ENCODE assay signal across 12 mouse cellular contexts in genomic region chr1:128372143-128372860, GRCm38 (mm10). TPM values are rescaled to one million over a fixed set of nuclear protein-coding genes. Genes with fewer than 3 reads are reported as not detected.
DNase-seq lines count a peak whose midpoint lies in the region; ATAC-seq and TF ChIP-seq lines count a peak whose summit lies in the region.
"Had no signal": no experiment of that assay in that cellular context is flagged by ENCODE, and none has a peak within 500 bp of the region (broad histone marks: within the 10 kb centered on the region; RNA-seq: fewer than 3 reads in every experiment).

No protein-coding gene starts in this region.

- no peak overlapping the region for H3K27ac ChIP-seq in lung, embryonic 14.5 days (ENCODE audit: low read depth)
- H3K27ac ChIP-seq: hindbrain, embryonic 15.5 days; neural tube, embryonic 13.5 days had no signal

- no peak overlapping the region for H3K4me2 ChIP-seq in lung, embryonic 14.5 days
- H3K4me2 ChIP-seq: hindbrain, embryonic 15.5 days; neural tube, embryonic 13.5 days had no signal

- no peak overlapping the region for H3K9ac ChIP-seq in lung, embryonic 14.5 days
- H3K9ac ChIP-seq: hindbrain, embryonic 15.5 days; neural tube, embryonic 13.5 days had no signal

- no peaks in the 10 kb centered on the region for H3K9me3 ChIP-seq in lung, embryonic 14.5 days (ENCODE audit: low read depth, low read length)
- H3K9me3 ChIP-seq: hindbrain, embryonic 15.5 days; neural tube, embryonic 13.5 days had no signal

- H3K36me3 ChIP-seq in lung, embryonic 14.5 days (ENCODE audit: insufficient read depth), result peaks cover 45% of the 10 kb centered on the region

- peak; percentile 22 for DNase-seq in heart, adult 8-10 months (ENCODE audit: low spot score)
- DNase-seq in heart, postnatal 25 days (ENCODE audit: low spot score), result no peak
- DNase-seq in lung, embryonic 14.5 days, result peak; percentile 72
- DNase-seq in lung, adult 18-20 months, result no peak
- peak; percentile 48 for DNase-seq in NIH3T3 (ENCODE audit: low read depth)
- DNase-seq in naive thymus-derived CD4-positive, alpha-beta T cell, adult 2 months (ENCODE audit: low read depth), result peak; percentile 57
- DNase-seq in left cerebral cortex, postnatal 25 days (ENCODE audit: low spot score in 2 of 2), result no peak
- no peak for DNase-seq in kidney, postnatal 25 days
- DNase-seq: thymus, postnatal 4 days had no signal

- no peak overlapping the region for H3K4me3 ChIP-seq in lung, embryonic 14.5 days (ENCODE audit: low read depth, low read length)
- H3K4me3 ChIP-seq: hindbrain, embryonic 15.5 days; neural tube, embryonic 13.5 days had no signal

- peak; percentile 49 for TF ChIP-seq CTCF in lung, embryonic 14.5 days (IDR thresholded peaks at IDR 0.05; ENCODE audit: low read depth)

- no peaks in the 10 kb centered on the region for H3K27me3 ChIP-seq in lung, embryonic 14.5 days (ENCODE audit: insufficient read depth, low read length)
- H3K27me3 ChIP-seq: hindbrain, embryonic 15.5 days; neural tube, embryonic 13.5 days had no signal

- WGBS in lung, embryonic 14.5 days, result 78% methylated on average over 7 of the region's 7 CpGs

- intact Hi-C loops in heart, postnatal 25 days (cut with DNase I), result loop anchor here (5.0 kb wide), 2 partner anchors 85 to 220 kb away; partner anchors contain the start of gene Cxcr4
- intact Hi-C loops in left cerebral cortex, postnatal 25 days (cut with DNase I), result no loop called here

- no peaks in the 10 kb centered on the region for H3K4me1 ChIP-seq in lung, embryonic 14.5 days (ENCODE audit: insufficient read depth)
- H3K4me1 ChIP-seq: hindbrain, embryonic 15.5 days; neural tube, embryonic 13.5 days had no signal

- ATAC-seq in lung, embryonic 14.5 days (ENCODE audit: insufficient read depth), result no peak

RNA-seq across cellular contexts. Expression of gene Mcm6, which starts 12.8 kb away (rescaled TPM):
- 1 to 10 TPM; 4.9 to 6.2 (median 5.5) TPM for total RNA-seq in heart, adult 8-10 months (2022)
- total RNA-seq in heart, postnatal 25 days (2021), result 1 to 10 TPM; 6.3 to 6.4 TPM
- 300 and 304 TPM in 2 replicates for polyA plus RNA-seq in lung, embryonic 14.5 days (2014; fragmentation: Nextera tagmentation; extraction: Ambion mirVana)
- total RNA-seq in left cerebral cortex, postnatal 25 days (2021), result 1 to 10 TPM; 5.4 to 5.6 TPM

RNA-seq across cellular contexts. Expression of gene Lct, which starts 44.2 kb away (rescaled TPM):
- total RNA-seq in heart, adult 8-10 months (2022), result not detected
- total RNA-seq in heart, postnatal 25 days (2021), result not detected
- polyA plus RNA-seq in lung, embryonic 14.5 days (2014; fragmentation: Nextera tagmentation; extraction: Ambion mirVana), result 0.09 and 0.11 TPM in 2 replicates
- total RNA-seq in left cerebral cortex, postnatal 25 days (2021), result 1 to 10 TPM; 1.9 to 2.2 TPM
- total RNA-seq: gastrocnemius, adult 8-10 months had no signal

RNA-seq across cellular contexts. Expression of gene Dars, which starts 44.9 kb away (rescaled TPM):
- total RNA-seq in heart, adult 8-10 months (2022), result 10 to 100 TPM; 64.0 to 71.4 (median 65.7) TPM
- total RNA-seq in heart, postnatal 25 days (2021), result 10 to 100 TPM; 61.0 to 63.0 TPM
- 108 and 109 TPM in 2 replicates for polyA plus RNA-seq in lung, embryonic 14.5 days (2014; fragmentation: Nextera tagmentation; extraction: Ambion mirVana)
- 10 to 100 TPM; 53.1 to 55.4 TPM for total RNA-seq in left cerebral cortex, postnatal 25 days (2021)

Comparison
In these comparisons a context has a peak if more than half of its experiments do, and no peak if none do; other contexts are left out.
1. DNase-seq: peak in heart, adult 8-10 months (single experiment), lung, embryonic 14.5 days (single experiment), NIH3T3 (single experiment) and naive thymus-derived CD4-positive, alpha-beta T cell, adult 2 months (single experiment); none in heart, postnatal 25 days (single experiment), lung, adult 18-20 months (0 of 2), left cerebral cortex, postnatal 25 days (0 of 2) and kidney, postnatal 25 days (0 of 2).